Mouse (Mus musculus): ENCODE results near the gene Dnah10.

Gene Dnah10

GRCm38 (mm10) chr5:124814797-124815196, 89.9 kb downstream of the Dnah10 start:
- no peak for DNase-seq

- no peak for DNase-seq
Observed at GRCm38 (mm10) chr5:124817050-124817449, 92.2 kb downstream of the Dnah10 start.

- no peak for DNase-seq
Observed at GRCm38 (mm10) chr5:124822128-124822894, 97.4 kb downstream of the Dnah10 start.

- no peak for DNase-seq
Observed at GRCm38 (mm10) chr5:124830331-124830730, 105.4 kb downstream of the Dnah10 start.

- DNase-seq = no peak
Observed at GRCm38 (mm10) chr5:124835218-124835617, 110.3 kb downstream of the Dnah10 start.

GRCm38 (mm10) chr5:124836075-124836474, 111.2 kb downstream of the Dnah10 start:
- no peak for DNase-seq

GRCm38 (mm10) chr5:124836621-124837020, 111.7 kb downstream of the Dnah10 start:
- no peak for DNase-seq

GRCm38 (mm10) chr5:124840202-124840601, 115.3 kb downstream of the Dnah10 start:
- DNase-seq = no peak

- DNase-seq = no peak
Observed at GRCm38 (mm10) chr5:124840669-124841068, 115.8 kb downstream of the Dnah10 start.

GRCm38 (mm10) chr5:124843386-124843785, 118.5 kb downstream of the Dnah10 start:
- DNase-seq = no peak

GRCm38 (mm10) chr5:124844929-124845328, 120.0 kb downstream of the Dnah10 start:
- DNase-seq = no peak

GRCm38 (mm10) chr5:124847014-124847413, 122.1 kb downstream of the Dnah10 start:
- no peak for DNase-seq

GRCm38 (mm10) chr5:124848994-124849393, 124.1 kb downstream of the Dnah10 start:
- DNase-seq = no peak

GRCm38 (mm10) chr5:124851572-124851971, 126.7 kb downstream of the Dnah10 start:
- no peak for DNase-seq

GRCm38 (mm10) chr5:124852294-124852693, 127.4 kb downstream of the Dnah10 start:
- DNase-seq = no peak

- no peak for DNase-seq
Observed at GRCm38 (mm10) chr5:124853079-124853478, 128.2 kb downstream of the Dnah10 start.

- DNase-seq = no peak
Observed at GRCm38 (mm10) chr5:124854202-124854601, 129.3 kb downstream of the Dnah10 start.

- no peak for DNase-seq
Observed at GRCm38 (mm10) chr5:124860013-124860412, 135.1 kb downstream of the Dnah10 start.

- peak in 1 of 2 experiments; percentile 21 for DNase-seq
Observed at GRCm38 (mm10) chr5:124861463-124861862, 136.6 kb downstream of the Dnah10 start.

GRCm38 (mm10) chr5:124862013-124862866, 137.4 kb downstream of the Dnah10 start, which contains the start of the genes Ccdc92 and Zfp664:
Gene Ccdc92 (minus strand): TSS chr5:124862424.
Gene Zfp664 (plus strand): TSS chr5:124862691.
- peak; percentile 95 for DNase-seq

GRCm38 (mm10) chr5:124862871-124863741, 138.2 kb downstream of the Dnah10 start:
- DNase-seq = peak; percentile 20 to 34

- peak; percentile 45 to 72 for DNase-seq
Observed at GRCm38 (mm10) chr5:124868981-124869380, 144.1 kb downstream of the Dnah10 start.

- peak in 1 of 2 experiments; percentile 18 for DNase-seq
Observed at GRCm38 (mm10) chr5:124872033-124872432, 147.1 kb downstream of the Dnah10 start.

Data from kidney, adult 8-10 months (tissue).